Comparison of ENCODE assay signal across 8 mouse cellular contexts in genomic region chr10:40883644-40884278, GRCm38 (mm10). TPM values are rescaled to one million over a fixed set of nuclear protein-coding genes. Genes with fewer than 3 reads are reported as not detected.
A peak's percentile ranks its signal among the peaks of the same experiment; 100 is the strongest.
DNase-seq lines count a peak whose midpoint lies in the region; ATAC-seq and TF ChIP-seq lines count a peak whose summit lies in the region.

No protein-coding gene starts in this region.

- peak; percentile 92 for DNase-seq in heart, adult 11 months
- no peak for DNase-seq in heart, postnatal 10 days
- peak; percentile 37 for DNase-seq in CD4-positive, CD25-positive, alpha-beta regulatory T cell, adult 2 months (ENCODE audit: low read depth, low spot score)
- peak; percentile 94 for DNase-seq in hindbrain, postnatal 0 days (ENCODE audit: low spot score)
- DNase-seq in left cerebral cortex, adult 18-20 months (ENCODE audit: low spot score in 2 of 2), result no peak
- DNase-seq in adipocyte (ENCODE audit: low spot score), result no peak

- H3K27me3 ChIP-seq in embryonic facial prominence, embryonic 12.5 days, result no peaks in the 10 kb centered on the region
- no peaks in the 10 kb centered on the region for H3K27me3 ChIP-seq in hindbrain, postnatal 0 days (ENCODE audit: insufficient read depth, low read length)
- H3K27me3 ChIP-seq in myocyte (ENCODE audit: control insufficient read depth, insufficient read depth, insufficient read length), result no peaks in the 10 kb centered on the region

- peak overlapping the region; percentile 64 for H3K4me2 ChIP-seq in embryonic facial prominence, embryonic 12.5 days (replicated peaks)
- peak overlapping the region; percentile 74 for H3K4me2 ChIP-seq in hindbrain, postnatal 0 days (ENCODE audit: low read depth, low read length)
- H3K4me2 ChIP-seq in myocyte (ENCODE audit: low read depth), result peak overlapping the region; percentile 69

- peak; percentile 87 for TF ChIP-seq POLR2A in myocyte (IDR thresholded peaks at IDR 0.05; ENCODE audit: insufficient read length, low read depth)

- peak overlapping the region; percentile 90 for H3K9ac ChIP-seq in embryonic facial prominence, embryonic 12.5 days
- H3K9ac ChIP-seq in hindbrain, postnatal 0 days (replicated peaks; ENCODE audit: low read length), result peak overlapping the region; percentile 95

- no peaks in the 10 kb centered on the region for H3K9me3 ChIP-seq in embryonic facial prominence, embryonic 12.5 days
- H3K9me3 ChIP-seq in hindbrain, postnatal 0 days (ENCODE audit: low read length), result no peaks in the 10 kb centered on the region

- H3K27ac ChIP-seq in embryonic facial prominence, embryonic 12.5 days, result peak overlapping the region; percentile 96
- H3K27ac ChIP-seq in hindbrain, postnatal 0 days, result peak overlapping the region; percentile 99

- intact Hi-C loops in heart, postnatal 10 days (cut with DNase I), result loop anchor here (1.0 to 5.0 kb wide), 3 partner anchors 41 to 234 kb away; partner anchors contain the start of gene Mettl24

- TF ChIP-seq CTCF in hindbrain, postnatal 0 days (IDR thresholded peaks at IDR 0.05; ENCODE audit: low read depth), result peak; percentile 26; the same call in 1 of the 2 replicates

- peak overlapping the region; percentile 42 for H3ac ChIP-seq in myocyte (ENCODE audit: control insufficient read depth, insufficient read length)

- H3K79me2 ChIP-seq in myocyte (ENCODE audit: control insufficient read depth, insufficient read depth), result peaks cover 33% of the 10 kb centered on the region

- ATAC-seq in embryonic facial prominence, embryonic 12.5 days (ENCODE audit: insufficient number of reproducible peaks, insufficient read depth, low FRiP score, low TSS enrichment), result peak; percentile 82
- peak; percentile 93 for ATAC-seq in hindbrain, postnatal 0 days

- peak overlapping the region; percentile 78 for H3K4me3 ChIP-seq in embryonic facial prominence, embryonic 12.5 days
- H3K4me3 ChIP-seq in hindbrain, postnatal 0 days (ENCODE audit: low read length), result peak overlapping the region; percentile 93
- H3K4me3 ChIP-seq in myocyte, result peak overlapping the region; percentile 62

- peaks cover 16% of the 10 kb centered on the region for H3K4me1 ChIP-seq in embryonic facial prominence, embryonic 12.5 days
- H3K4me1 ChIP-seq in hindbrain, postnatal 0 days (ENCODE audit: insufficient read depth, low read length), result peaks cover 5% of the 10 kb centered on the region; the same call in 1 of the 2 replicates

- no peaks in the 10 kb centered on the region for H3K36me3 ChIP-seq in embryonic facial prominence, embryonic 12.5 days
- no peaks in the 10 kb centered on the region for H3K36me3 ChIP-seq in hindbrain, postnatal 0 days (ENCODE audit: insufficient read depth, low read length)
- peaks cover 9% of the 10 kb centered on the region for H3K36me3 ChIP-seq in myocyte (ENCODE audit: control insufficient read depth, insufficient read depth)

- 0% methylated on average over 77 of the region's 87 CpGs for WGBS in embryonic facial prominence, embryonic 12.5 days
- under 1% methylated on average over 66 of the region's 87 CpGs for WGBS in hindbrain, postnatal 0 days

TF ChIP-seq in myocyte, 11 proteins besides CTCF, POLR2A, EP300 and RAD21:
- TF ChIP-seq POLR2AphosphoS2 (IDR thresholded peaks at IDR 0.05; ENCODE audit: insufficient read length, low read depth), result peak; percentile 82
- no peak for TF ChIP-seq CEBPB (IDR thresholded peaks at IDR 0.05; ENCODE audit: insufficient read depth, poor library complexity, severe bottlenecking)
- TF ChIP-seq TCF3 (IDR thresholded peaks at IDR 0.05; ENCODE audit: insufficient read length, low read depth), result no peak
- TF ChIP-seq MAX (IDR thresholded peaks at IDR 0.05; ENCODE audit: low read depth), result no peak
- TF ChIP-seq MYOD1 (IDR thresholded peaks at IDR 0.05; ENCODE audit: control insufficient read depth in 1 of 3, insufficient read length in 2 of 3, low read depth in 2 of 3), result peak in 1 of 3 experiments; percentile 50
- TF ChIP-seq TCF12 (IDR thresholded peaks at IDR 0.05; ENCODE audit: insufficient read depth, poor library complexity, severe bottlenecking), result no peak
- peak in 1 of 3 experiments; percentile 34 for TF ChIP-seq MYOG (IDR thresholded peaks at IDR 0.05; ENCODE audit: control insufficient read depth in 1 of 3, insufficient read depth in 1 of 3, insufficient read length in 2 of 3, low read depth in 2 of 3)

RNA-seq across cellular contexts. Expression of gene Wasf1, which starts 0.5 kb away (rescaled TPM):
- total RNA-seq in heart, postnatal 10 days (2021), result 1 to 10 TPM; 1.9 to 2.3 TPM
- 31.8 and 32.5 TPM in 2 replicates for polyA plus RNA-seq in embryonic facial prominence, embryonic 12.5 days (2016; fragmentation: Nextera tagmentation; extraction: Ambion mirVana)
- total RNA-seq in hindbrain, postnatal 0 days (2014; rRNA removed), result 25.5 and 25.7 TPM in 2 replicates
- 94.3 and 104 TPM in 2 replicates for polyA plus RNA-seq in hindbrain, postnatal 0 days (2015; fragmentation: Nextera tagmentation; extraction: Ambion mirVana)
- polyA plus RNA-seq in myocyte (2012; fragmentation: generic; extraction: Trizol), result 6.3 TPM
- 100 to 1,000 TPM; 237 to 253 TPM for total RNA-seq in left cerebral cortex, adult 18-20 months (2021)

RNA-seq across cellular contexts. Expression of gene Cdc40, which starts 0.7 kb away (rescaled TPM):
- total RNA-seq in heart, postnatal 10 days (2021), result 10 to 100 TPM; 18.4 to 21.1 TPM
- polyA plus RNA-seq in embryonic facial prominence, embryonic 12.5 days (2016; fragmentation: Nextera tagmentation; extraction: Ambion mirVana), result 39.3 and 40.2 TPM in 2 replicates
- 15.7 and 17.5 TPM in 2 replicates for total RNA-seq in hindbrain, postnatal 0 days (2014; rRNA removed)
- 13.4 and 16.0 TPM in 2 replicates for polyA plus RNA-seq in hindbrain, postnatal 0 days (2015; fragmentation: Nextera tagmentation; extraction: Ambion mirVana)
- polyA plus RNA-seq in myocyte (2012; fragmentation: generic; extraction: Trizol), result 9.3 TPM
- total RNA-seq in left cerebral cortex, adult 18-20 months (2021), result 10 to 100 TPM; 36.7 to 42.8 TPM

Comparison
In these comparisons a context has a peak if more than half of its experiments do, and no peak if none do; other contexts are left out.
1. DNase-seq: peak in heart, adult 11 months (single experiment), CD4-positive, CD25-positive, alpha-beta regulatory T cell, adult 2 months (single experiment) and hindbrain, postnatal 0 days (single experiment); none in heart, postnatal 10 days (0 of 2), left cerebral cortex, adult 18-20 months (0 of 2) and adipocyte (single experiment).
2. Peak in every context shown above with its lines, with median percentiles within 50 percentile points of each other: H3K4me2 ChIP-seq and H3K4me3 ChIP-seq.